Mouse (Mus musculus): ENCODE results near the gene Eps15.

DNA sequence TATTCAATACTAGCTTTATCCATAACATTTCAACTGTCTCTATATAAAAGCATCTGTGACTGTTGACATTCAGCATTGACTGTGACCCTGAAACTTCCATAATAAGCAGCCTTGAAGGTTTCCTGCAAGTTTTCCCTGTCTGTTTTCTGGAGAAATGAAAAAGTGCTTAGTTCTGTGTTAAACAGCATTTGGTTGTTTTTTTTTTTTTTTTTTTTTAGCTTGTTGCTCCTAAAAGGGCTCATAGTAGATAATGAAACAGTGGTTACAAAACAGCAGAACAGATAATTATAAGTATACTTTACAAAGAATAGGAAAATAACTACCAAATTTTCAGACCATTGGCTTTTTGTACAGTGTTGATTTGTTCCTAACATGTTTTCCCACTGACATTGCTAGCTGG, 14.6 kb downstream of the Eps15 start:
- TF ChIP-seq CTCF (IDR thresholded peaks at IDR 0.05; ENCODE audit: low read depth) = no peak
- no peak for TF ChIP-seq EP300 (IDR thresholded peaks at IDR 0.05; ENCODE audit: low read depth)
